Mouse (Mus musculus) limb, embryonic 13.5 days (tissue): Measurements from ENCODE around the gene Cacna1a. TPM values are rescaled to one million over a fixed set of nuclear protein-coding genes. Genes with fewer than 3 reads are reported as not detected.
"Not testable (repeated sequence)": the region's sequence is repeated elsewhere in the genome, so short reads cannot be mapped to it uniquely, and the experiment has no call there.

Experiments
- ATAC-seq: fragments of 200-750 bp; cut with Nextera tagmentation; 2 replicates; pipeline ENCODE4 v1.8.0; 2017; ENCODE audit warnings: low read depth, moderate number of reproducible peaks, moderate TSS enrichment; ENCODE audit not compliant: low FRiP score
- H3K27ac ChIP-seq: fragments of 300-500 bp; sonication (generic); 2 replicates; pipeline ENCODE4 v1.5.1; 2015; ENCODE audit warnings: inconsistent platforms, mild to moderate bottlenecking, moderate library complexity
- H3K27me3 ChIP-seq: fragments of 300-500 bp; sonication (generic); 2 replicates; pipeline ENCODE4 v1.6.1; 2015; ENCODE audit warnings: mild to moderate bottlenecking, inconsistent platforms
- H3K36me3 ChIP-seq: fragments of 300-500 bp; sonication (generic); 2 replicates; pipeline ENCODE4 v1.6.1; 2015; ENCODE audit warnings: inconsistent platforms, mild to moderate bottlenecking, moderate library complexity
- H3K4me1 ChIP-seq: fragments of 300-500 bp; sonication (generic); 2 replicates; pipeline ENCODE4 v1.6.1; 2015; ENCODE audit warnings: inconsistent platforms
- H3K4me2 ChIP-seq: fragments of 300-500 bp; sonication (generic); replicated peaks from 2 replicates; pipeline ENCODE4 v1.6.1; 2015; ENCODE audit warnings: inconsistent platforms, mild to moderate bottlenecking, moderate library complexity
- H3K4me3 ChIP-seq: fragments of 300-500 bp; sonication (generic); 2 replicates; pipeline ENCODE4 v1.5.1; 2015; ENCODE audit warnings: moderate library complexity, mild to moderate bottlenecking, inconsistent platforms
- H3K9ac ChIP-seq: fragments of 300-500 bp; sonication (generic); 2 replicates; pipeline ENCODE4 v1.6.1; 2015; ENCODE audit warnings: mild to moderate bottlenecking, inconsistent platforms
- H3K9me3 ChIP-seq: fragments of 300-500 bp; sonication (generic); 2 replicates; pipeline ENCODE4 v1.6.1; 2016; ENCODE audit warnings: inconsistent platforms
- WGBS: fragments of 180-500 bp; shearing (Covaris S2); methylation state at CpG from one replicate; pipeline ENCODE4 v1.1.7; 2015; 5-methylcytosine and 5-hydroxymethylcytosine counted together
- polyA plus RNA-seq: library from polyadenylated mRNA; unstranded; fragments of >200 nt; fragmentation: Nextera tagmentation; extraction: Ambion mirVana; gene quantifications from 2 replicates; pipeline ENCODE4 v1.2.1, GENCODE M21; 2015

The Cacna1a gene
- polyA plus RNA-seq, 1 experiment from 2014 or later, result 9.3 TPM

- H3K4me2 ChIP-seq, result peak overlapping the region; percentile 94
- H3K4me1 ChIP-seq, result peaks cover 55% of the 10 kb centered on the region
- H3K4me3 ChIP-seq, result peak overlapping the region; percentile 90
- H3K36me3 ChIP-seq, result no peaks in the 10 kb centered on the region
- H3K27ac ChIP-seq, result peak overlapping the region; percentile 93
- peak overlapping the region; percentile 96 for H3K9ac ChIP-seq
- no peaks in the 10 kb centered on the region for H3K27me3 ChIP-seq
- WGBS, result under 1% methylated on average over 61 of the region's 61 CpGs
- ATAC-seq, result peak; percentile 2; the same call in 1 of the 2 replicates
- H3K9me3 ChIP-seq, result no peaks in the 10 kb centered on the region
Measured at GRCm38 (mm10) chr8:84661961-84662571, 273.8 kb downstream of the Cacna1a start.

GRCm38 (mm10) chr8:84662581-84663065 is 274.4 kb downstream of the Cacna1a start, which contains the start of gene Ier2:
Ier2 (minus strand) TSS chr8:84662852.
- H3K9me3 ChIP-seq, result no peaks in the 10 kb centered on the region
- H3K4me1 ChIP-seq, result peaks cover 49% of the 10 kb centered on the region
- H3K4me3 ChIP-seq, result peak within 1 kb of the TSS; percentile 90
- H3K9ac ChIP-seq, result peak within 1 kb of the TSS; percentile 96
- peak; percentile 86 for ATAC-seq
- WGBS, result under 1% methylated on average over 27 of the region's 27 CpGs
- H3K36me3 ChIP-seq, result no peaks in the 10 kb centered on the region
- H3K27me3 ChIP-seq, result no peaks in the 10 kb centered on the region
- peak within 1 kb of the TSS; percentile 93 for H3K27ac ChIP-seq
- peak within 1 kb of the TSS; percentile 94 for H3K4me2 ChIP-seq

GRCm38 (mm10) chr8:84663483-84664327 is 275.5 kb downstream of the Cacna1a start:
- Histone ChIP-seq H3K4me1 (peaks cover 40% of the 10 kb centered on the region), H3K9me3 (no peaks in the 10 kb centered on the region), H3K4me3 (peak overlapping the region; percentile 90), H3K27ac (peak overlapping the region; percentile 95), H3K4me2 (peak overlapping the region; percentile 94), H3K27me3 (no peaks in the 10 kb centered on the region), H3K36me3 (peaks cover 10% of the 10 kb centered on the region), H3K9ac (peak overlapping the region; percentile 77)
- 3% methylated on average over 43 of the region's 43 CpGs for WGBS
- peak; percentile 86 for ATAC-seq

GRCm38 (mm10) chr8:84664566-84665384 is 276.5 kb downstream of the Cacna1a start:
- peak; percentile 30; the same call in 1 of the 2 replicates for ATAC-seq
- Histone ChIP-seq H3K27ac (peak overlapping the region; percentile 95), H3K4me3 (peak overlapping the region; percentile 90)

GRCm38 (mm10) chr8:84665385-84665893 is 277.2 kb downstream of the Cacna1a start:
- Histone ChIP-seq H3K4me2 (peak overlapping the region; percentile 94), H3K27me3 (no peaks in the 10 kb centered on the region), H3K4me3 (peak overlapping the region; percentile 90), H3K9ac (peak overlapping the region; percentile 77), H3K9me3 (no peaks in the 10 kb centered on the region), H3K4me1 (peaks cover 23% of the 10 kb centered on the region), H3K27ac (peak overlapping the region; percentile 95), H3K36me3 (peaks cover 24% of the 10 kb centered on the region)
- peak; percentile 12; the same call in 1 of the 2 replicates for ATAC-seq
- WGBS, result 2% methylated on average over 14 of the region's 14 CpGs

More at GRCm38 (mm10) chr8:84664566-84665384, 276.5 kb downstream of the Cacna1a start:
- peak overlapping the region; percentile 77 for H3K9ac ChIP-seq
- peaks cover 18% of the 10 kb centered on the region for H3K36me3 ChIP-seq
- H3K4me1 ChIP-seq, result peaks cover 29% of the 10 kb centered on the region
- H3K9me3 ChIP-seq, result no peaks in the 10 kb centered on the region
- peak overlapping the region; percentile 94 for H3K4me2 ChIP-seq
- under 1% methylated on average over 29 of the region's 29 CpGs for WGBS
- H3K27me3 ChIP-seq, result no peaks in the 10 kb centered on the region

- Histone ChIP-seq H3K36me3 (peaks cover 50% of the 10 kb centered on the region), H3K27me3 (no peaks in the 10 kb centered on the region), H3K4me3 (no peak overlapping the region), H3K4me1 (peaks cover 15% of the 10 kb centered on the region), H3K9ac (no peak overlapping the region), H3K4me2 (no peak overlapping the region), H3K27ac (no peak overlapping the region), H3K9me3 (no peaks in the 10 kb centered on the region)
- 88% methylated on average over 1 of the region's 1 CpGs for WGBS
- no peak for ATAC-seq
Measured at GRCm38 (mm10) chr8:84668081-84668480, 279.8 kb downstream of the Cacna1a start.

- Histone ChIP-seq H3K27ac (no peak overlapping the region), H3K4me2 (no peak overlapping the region), H3K4me1 (peaks cover 10% of the 10 kb centered on the region), H3K9ac (no peak overlapping the region), H3K4me3 (no peak overlapping the region), H3K36me3 (peaks cover 57% of the 10 kb centered on the region), H3K9me3 (no peaks in the 10 kb centered on the region), H3K27me3 (no peaks in the 10 kb centered on the region)
- ATAC-seq, result no peak
- 85% methylated on average over 6 of the region's 6 CpGs for WGBS
Measured at GRCm38 (mm10) chr8:84668731-84669485, 280.7 kb downstream of the Cacna1a start.

- 89% methylated on average over 5 of the region's 5 CpGs for WGBS
- H3K4me3 ChIP-seq, H3K27me3 ChIP-seq, H3K9ac ChIP-seq, H3K9me3 ChIP-seq, ATAC-seq, H3K27ac ChIP-seq, H3K4me2 ChIP-seq, H3K4me1 ChIP-seq: not testable (repeated sequence)
- H3K36me3 ChIP-seq, result peaks cover 72% of the 10 kb centered on the region
Measured at GRCm38 (mm10) chr8:84670295-84671006, 282.2 kb downstream of the Cacna1a start.

GRCm38 (mm10) chr8:84677305-84677704 is 289.1 kb downstream of the Cacna1a start:
- H3K9me3 ChIP-seq, result no peaks in the 10 kb centered on the region
- 90% methylated on average over 5 of the region's 5 CpGs for WGBS
- H3K36me3 ChIP-seq, result peaks cover 60% of the 10 kb centered on the region
- no peak overlapping the region for H3K4me3 ChIP-seq
- no peaks in the 10 kb centered on the region for H3K4me1 ChIP-seq
- no peak overlapping the region for H3K27ac ChIP-seq
- no peak overlapping the region for H3K4me2 ChIP-seq
- no peak overlapping the region for H3K9ac ChIP-seq
- ATAC-seq, result no peak
- no peaks in the 10 kb centered on the region for H3K27me3 ChIP-seq

DNA sequence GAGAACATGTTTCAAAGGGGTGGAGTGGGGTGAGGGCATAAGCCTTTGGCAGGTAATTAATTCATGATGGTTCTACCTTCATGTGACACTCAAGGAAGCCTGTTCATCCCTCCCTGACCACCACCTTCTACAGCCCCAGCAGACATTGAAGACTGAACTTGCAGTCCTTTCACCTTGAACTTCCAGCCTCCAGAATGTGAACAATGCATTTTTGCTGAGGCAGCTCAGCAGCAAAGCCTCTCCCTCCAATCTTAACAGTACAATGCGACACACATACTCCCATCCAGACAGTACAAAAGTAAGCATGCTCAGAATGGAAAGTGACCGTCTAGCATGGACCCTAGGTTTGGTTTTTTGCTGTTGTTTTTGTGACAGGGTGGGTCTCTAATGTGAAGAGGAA is 293.2 kb downstream of the Cacna1a start:
- 86% methylated on average over 2 of the region's 2 CpGs for WGBS
- ATAC-seq, result no peak
- peaks cover 34% of the 10 kb centered on the region for H3K36me3 ChIP-seq

More for the DNA sequence above, 293.2 kb downstream of the Cacna1a start:
- Histone ChIP-seq H3K4me2 (no peak overlapping the region), H3K27me3 (no peaks in the 10 kb centered on the region), H3K9me3 (no peaks in the 10 kb centered on the region), H3K4me3 (no peak overlapping the region), H3K4me1 (peaks cover 20% of the 10 kb centered on the region), H3K27ac (no peak overlapping the region), H3K9ac (no peak overlapping the region)
